Mouse (Mus musculus) testis, adult 2 months (tissue): ENCODE data around the gene Rps6ka5. TPM values are rescaled to one million over a fixed set of nuclear protein-coding genes. Genes with fewer than 3 reads are reported as not detected.
A peak's percentile ranks its signal among the peaks of the same experiment; 100 is the strongest.

ENCODE experiments used
- H3K27ac ChIP-seq: fragments of 200-500 bp; 2 replicates; pipeline ENCODE4 v1.5.1; 2012; ENCODE audit warnings: low read depth, low read length; ENCODE audit not compliant: control insufficient read depth, insufficient read depth
- H3K27me3 ChIP-seq: fragments of 200-500 bp; 2 replicates; pipeline ENCODE4 v1.6.1; 2012; ENCODE audit warnings: mild to moderate bottlenecking, low read length, moderate library complexity; ENCODE audit not compliant: control insufficient read depth, insufficient read depth
- H3K36me3 ChIP-seq: fragments of 200-500 bp; 2 replicates; pipeline ENCODE4 v1.6.1; 2012; ENCODE audit warnings: mild to moderate bottlenecking, low read length; ENCODE audit not compliant: control insufficient read depth, insufficient read depth
- H3K4me1 ChIP-seq: fragments of 200-500 bp; 2 replicates; pipeline ENCODE4 v1.6.1; 2012; ENCODE audit warnings: low read length; ENCODE audit not compliant: control insufficient read depth, insufficient read depth
- H3K4me3 ChIP-seq: fragments of 200-500 bp; 2 replicates; pipeline ENCODE4 v1.5.1; 2012; ENCODE audit warnings: low read depth, mild to moderate bottlenecking, low read length, moderate library complexity, mixed read lengths; ENCODE audit not compliant: control insufficient read depth
- CTCF ChIP-seq: fragments of 200-500 bp; IDR thresholded peaks from 2 replicates; pipeline ENCODE4 v1.5.1; 2012; ENCODE audit warnings: low read depth, mild to moderate bottlenecking, inconsistent platforms, low read length, moderate library complexity; ENCODE audit not compliant: control insufficient read depth, insufficient read depth, insufficient replicate concordance
- POLR2A ChIP-seq: fragments of 200-500 bp; IDR thresholded peaks from 2 replicates; pipeline ENCODE4 v1.6.1; 2012; ENCODE audit warnings: low read depth, mild to moderate bottlenecking, inconsistent platforms, low read length, moderate library complexity; ENCODE audit not compliant: control insufficient read depth
- polyA plus RNA-seq: library from polyadenylated mRNA; depleted of rRNA; stranded (reverse); fragments of >200 nt; gene quantifications from 2 replicates; pipeline ENCODE4 v1.2.3, GENCODE M21; 2012

Gene Rps6ka5
- polyA plus RNA-seq, 1 experiment: 4.1 TPM

DNA sequence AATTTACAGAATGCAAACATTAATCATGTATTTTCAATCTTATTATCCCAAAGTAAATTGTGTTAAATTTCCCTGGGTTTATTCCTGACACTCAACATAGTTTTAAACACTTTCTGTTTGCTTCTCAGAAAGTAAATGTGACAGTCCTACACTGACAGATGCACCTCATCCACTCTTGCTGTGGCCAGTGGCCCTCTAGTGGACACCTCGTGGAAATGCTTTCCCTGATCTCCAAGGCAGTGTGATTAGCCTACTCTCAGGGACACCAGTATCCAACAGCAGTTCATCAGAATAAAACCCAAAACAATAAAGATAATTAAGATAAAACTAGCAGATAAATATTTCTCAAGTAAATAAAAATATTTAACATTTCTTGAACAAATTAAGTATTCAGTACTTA, 122.2 kb downstream of the Rps6ka5 start:
- H3K4me1 ChIP-seq: no peaks in the 10 kb centered on the region
- TF ChIP-seq CTCF: peak; percentile 74; the same call in 1 of the 2 replicates
- no peak for TF ChIP-seq POLR2A
- H3K27me3 ChIP-seq: no peaks in the 10 kb centered on the region
- no peaks in the 10 kb centered on the region for H3K36me3 ChIP-seq
- H3K4me3 ChIP-seq: no peak overlapping the region
- H3K27ac ChIP-seq: no peak overlapping the region

DNA sequence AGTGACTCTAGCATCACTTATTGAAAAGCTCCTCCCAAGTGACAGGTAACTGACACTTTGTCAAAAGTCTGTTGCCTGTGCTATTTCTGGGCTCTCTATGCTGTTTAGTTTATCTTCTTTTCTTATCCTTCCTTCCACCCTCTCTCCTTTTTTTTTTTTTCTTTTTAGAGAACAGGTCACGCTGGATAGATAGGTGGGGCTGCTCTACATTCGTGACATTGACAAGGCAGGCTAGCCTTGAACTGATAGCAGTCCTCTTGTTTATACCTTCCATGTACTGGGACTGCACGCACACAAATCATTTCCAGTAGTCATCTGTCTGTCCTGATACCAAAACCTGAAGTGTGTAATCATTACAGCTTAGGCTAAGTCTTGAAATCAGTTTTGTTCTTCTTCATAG, 132.1 kb downstream of the Rps6ka5 start:
- Histone ChIP-seq H3K27ac (no peak overlapping the region), H3K4me1 (no peaks in the 10 kb centered on the region), H3K4me3 (no peak overlapping the region), H3K36me3 (no peaks in the 10 kb centered on the region), H3K27me3 (no peaks in the 10 kb centered on the region)
- TF ChIP-seq POLR2A (no peak), CTCF (no peak)

DNA sequence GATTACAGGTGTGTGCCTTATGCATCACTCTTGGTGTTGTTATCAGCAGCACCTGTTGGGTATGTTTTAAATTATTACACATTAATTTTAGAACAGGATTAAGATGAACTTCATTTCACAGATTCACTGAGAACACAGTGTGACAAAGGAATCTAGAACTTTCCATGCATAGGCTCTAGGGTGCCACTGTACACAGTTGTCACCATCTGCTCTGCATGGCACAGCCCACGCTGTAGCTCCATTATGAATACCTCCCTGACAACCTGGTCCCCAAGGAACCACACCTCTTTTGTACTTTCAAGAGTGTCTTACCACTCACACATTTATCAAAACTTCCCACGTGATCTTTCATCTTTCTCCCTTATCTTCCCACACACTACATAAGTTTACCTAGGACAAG, 140.2 kb downstream of the Rps6ka5 start:
- TF ChIP-seq POLR2A (no peak), CTCF (no peak)
- Histone ChIP-seq H3K4me1 (no peaks in the 10 kb centered on the region), H3K27ac (no peak overlapping the region), H3K27me3 (no peaks in the 10 kb centered on the region), H3K4me3 (no peak overlapping the region), H3K36me3 (no peaks in the 10 kb centered on the region)

DNA sequence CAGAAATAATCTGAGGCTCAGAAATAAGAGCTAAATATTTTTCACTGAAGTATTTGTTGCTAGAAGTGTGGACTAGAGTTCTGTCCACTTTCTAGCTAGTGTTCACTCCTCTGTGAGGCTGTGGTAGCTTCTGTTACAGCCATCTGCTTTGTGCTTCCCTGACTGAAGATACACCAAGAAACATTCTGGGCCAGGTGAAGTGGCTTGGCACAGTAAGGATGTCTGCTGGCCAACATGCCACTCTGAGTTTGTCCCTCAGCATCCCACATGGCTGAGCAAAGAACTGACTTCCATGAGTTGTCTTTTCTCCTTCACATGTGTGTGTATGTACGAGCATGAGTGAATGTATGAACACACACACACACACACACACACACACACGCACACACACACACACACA, 147.6 kb downstream of the Rps6ka5 start:
- Histone ChIP-seq H3K27me3 (no peaks in the 10 kb centered on the region), H3K27ac (no peak overlapping the region), H3K4me1 (no peaks in the 10 kb centered on the region), H3K36me3 (no peaks in the 10 kb centered on the region; the same call in 1 of the 2 replicates), H3K4me3 (no peak overlapping the region)
- no peak for TF ChIP-seq CTCF
- TF ChIP-seq POLR2A: no peak

DNA sequence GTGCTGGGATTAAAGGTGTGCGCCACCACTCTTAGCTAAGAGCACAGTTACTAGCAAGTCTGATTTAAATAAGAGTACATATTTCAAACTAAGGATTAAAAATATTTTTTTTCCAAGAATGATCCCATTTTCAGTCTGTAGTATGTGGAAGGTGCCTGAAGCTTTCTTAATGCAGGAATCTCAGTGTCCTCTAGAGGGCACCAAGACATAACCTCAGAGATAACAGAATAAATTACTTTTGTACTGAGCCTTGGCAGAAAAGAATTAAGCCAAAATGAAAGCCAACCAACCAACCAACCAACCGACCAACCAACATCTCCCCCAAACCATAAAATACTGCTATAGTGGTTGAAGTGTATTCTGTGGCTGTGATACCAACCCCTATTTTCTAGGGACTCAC, 148.5 kb downstream of the Rps6ka5 start:
- H3K27ac ChIP-seq: no peak overlapping the region
- no peak overlapping the region; the same call in 1 of the 2 replicates for H3K4me3 ChIP-seq
- no peaks in the 10 kb centered on the region for H3K27me3 ChIP-seq
- H3K4me1 ChIP-seq: no peaks in the 10 kb centered on the region
- no peaks in the 10 kb centered on the region; the same call in 1 of the 2 replicates for H3K36me3 ChIP-seq
- TF ChIP-seq CTCF (no peak), POLR2A (no peak)

DNA sequence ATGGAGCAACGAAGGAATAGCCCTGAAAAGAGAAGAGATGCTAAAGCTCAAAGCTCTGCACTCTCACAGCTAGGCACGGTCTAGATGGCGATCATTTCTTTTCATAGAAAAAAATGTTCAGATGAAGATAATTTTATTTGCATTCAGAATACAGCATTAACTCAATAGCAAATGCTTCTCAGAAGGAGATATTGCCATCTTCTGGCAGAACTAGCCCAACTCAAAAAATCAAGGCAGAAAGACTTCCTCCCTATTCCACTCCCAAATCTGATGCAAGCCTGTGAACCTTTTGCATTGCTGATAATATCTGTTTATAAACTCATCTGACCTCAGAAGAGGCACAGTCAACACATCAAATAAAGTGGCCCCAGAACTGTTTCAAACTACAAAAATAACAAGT, 151.0 kb downstream of the Rps6ka5 start:
- TF ChIP-seq POLR2A (no peak), CTCF (no peak)
- no peaks in the 10 kb centered on the region for H3K27me3 ChIP-seq
- no peak overlapping the region for H3K4me3 ChIP-seq

DNA sequence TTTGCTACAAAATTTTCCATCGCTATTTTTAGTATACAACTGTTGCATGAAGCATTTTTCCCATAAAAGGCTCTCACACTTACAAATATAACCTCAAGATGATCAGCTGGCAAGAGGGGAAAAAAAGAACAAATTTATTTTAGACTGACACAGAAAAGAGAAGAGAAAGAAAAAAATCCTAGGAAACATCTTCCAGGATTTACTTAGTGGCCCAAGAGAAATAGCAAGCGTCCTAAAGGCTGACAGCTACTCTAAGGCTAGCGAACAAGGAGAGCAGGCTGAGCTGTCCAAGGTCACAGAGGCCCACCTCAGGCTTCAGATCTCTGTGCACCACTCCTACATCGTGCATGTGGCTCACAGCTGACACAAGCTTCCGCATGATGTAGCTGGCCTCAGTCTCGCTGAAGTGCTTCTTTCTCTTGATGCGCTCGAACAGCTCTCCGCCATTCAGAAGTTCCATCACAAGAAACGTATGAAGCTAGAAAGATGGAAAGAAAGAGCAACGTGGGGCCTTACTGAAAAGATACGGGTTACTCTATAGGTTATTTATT, 156.2 kb downstream of the Rps6ka5 start:
- no peaks in the 10 kb centered on the region for H3K36me3 ChIP-seq
- H3K27ac ChIP-seq: no peak overlapping the region
- H3K27me3 ChIP-seq: no peaks in the 10 kb centered on the region
- no peak overlapping the region for H3K4me3 ChIP-seq
- no peaks in the 10 kb centered on the region for H3K4me1 ChIP-seq
- TF ChIP-seq POLR2A (no peak), CTCF (no peak)

More for the DNA sequence above, 151.0 kb downstream of the Rps6ka5 start:
- Histone ChIP-seq H3K36me3 (no peaks in the 10 kb centered on the region), H3K4me1 (no peaks in the 10 kb centered on the region), H3K27ac (no peak overlapping the region)

DNA sequence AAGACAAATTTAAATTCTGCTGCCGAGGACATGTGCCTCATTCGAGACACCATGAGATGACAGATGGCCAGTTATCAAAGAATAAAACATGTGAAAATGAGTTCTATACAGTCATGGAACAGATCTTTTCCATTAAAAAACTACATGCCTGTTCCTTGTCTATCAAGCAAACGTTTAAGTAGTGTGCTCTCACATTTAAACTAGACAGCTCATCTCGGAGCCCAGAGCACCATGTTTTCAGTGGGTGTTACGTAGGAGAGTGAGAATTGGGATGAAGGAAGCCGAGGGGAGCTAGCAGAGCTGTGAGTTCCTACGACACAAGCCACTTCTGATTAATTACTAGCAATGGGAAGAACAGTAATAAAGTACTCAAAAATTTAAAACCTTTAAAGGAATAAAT, 158.0 kb downstream of the Rps6ka5 start:
- Histone ChIP-seq H3K4me3 (no peak overlapping the region), H3K27ac (no peak overlapping the region), H3K27me3 (no peaks in the 10 kb centered on the region), H3K4me1 (no peaks in the 10 kb centered on the region), H3K36me3 (no peaks in the 10 kb centered on the region)
- TF ChIP-seq POLR2A (no peak), CTCF (no peak)
